Mouse (Mus musculus): Measurements from ENCODE around the gene Ubxn10. TPM values are rescaled to one million over a fixed set of nuclear protein-coding genes. Genes with fewer than 3 reads are reported as not detected.

Ubxn10 gene
- 0.68 and 1.1 TPM in 2 replicates for polyA plus RNA-seq (2015; fragmentation: Nextera tagmentation; extraction: Ambion mirVana)

DNA sequence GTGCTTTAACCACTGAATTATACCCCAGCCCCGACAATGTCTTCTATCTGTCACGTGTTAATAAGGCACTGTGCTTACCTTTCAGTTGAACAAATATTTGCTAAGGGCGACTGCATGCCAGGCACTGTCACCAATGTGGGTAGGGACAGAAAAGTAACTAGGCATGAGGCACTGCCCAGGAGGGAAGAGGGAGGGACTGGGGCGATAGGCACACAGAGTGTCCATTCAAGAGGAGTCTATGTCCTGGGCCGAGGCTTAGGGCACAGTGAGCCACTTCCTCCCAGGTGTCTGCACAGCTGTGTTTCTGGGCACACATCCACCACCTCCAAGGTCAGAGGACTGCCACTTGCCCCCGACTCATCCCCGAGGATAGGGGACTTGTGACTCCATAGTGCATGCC is at the start of gene Ubxn10:
Gene Ubxn10, minus strand, starts transcription at position 137 of the 400 bp plus-strand sequence.
- Histone ChIP-seq H3K27ac (replicated peaks) (no peak within 1 kb of the TSS), H3K36me3 (no peaks in the 10 kb centered on the region), H3K4me2 (no peak within 1 kb of the TSS), H3K9me3 (no peaks in the 10 kb centered on the region; the same call in 1 of the 2 replicates), H3K27me3 (replicated peaks) (peaks cover 20% of the 10 kb centered on the region), H3K4me3 (no peak within 1 kb of the TSS), H3K9ac (no peak within 1 kb of the TSS), H3K4me1 (0 out of 2 replicates have a peak, but pooled peaks cover 3% of the 10 kb centered on the region)
- WGBS, result 62% methylated on average over 7 of the region's 7 CpGs
- ATAC-seq (ENCODE audit: extremely low read depth, insufficient number of reproducible peaks, low FRiP score, low TSS enrichment), result no peak

DNA sequence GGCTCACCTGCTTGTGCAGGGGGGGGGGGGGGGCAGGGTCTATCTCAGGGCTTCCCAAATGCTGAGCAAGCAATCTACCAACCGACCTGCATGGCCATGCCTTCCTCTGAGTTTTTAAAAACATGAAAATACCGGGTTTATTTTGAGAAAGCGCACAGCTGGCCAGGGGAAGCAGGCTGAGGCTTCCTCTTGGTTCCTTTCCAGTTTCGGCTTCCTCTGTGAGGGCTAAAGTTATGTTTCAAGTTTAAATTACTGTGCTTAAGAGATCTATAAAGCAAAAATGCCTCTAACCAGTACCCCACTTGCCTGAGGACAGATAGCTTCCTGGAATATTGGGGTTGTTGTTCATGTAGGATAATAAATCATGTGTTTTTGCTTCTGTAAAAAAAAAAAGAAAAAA is 49.2 kb upstream of the Ubxn10 start:
- peaks cover 36% of the 10 kb centered on the region for H3K27me3 ChIP-seq (replicated peaks)
- H3K4me1 ChIP-seq, result no peaks in the 10 kb centered on the region
- H3K9ac ChIP-seq, result no peak overlapping the region
- no peaks in the 10 kb centered on the region for H3K36me3 ChIP-seq
- ATAC-seq (ENCODE audit: extremely low read depth, insufficient number of reproducible peaks, low FRiP score, low TSS enrichment), result no peak
- WGBS, result 61% methylated on average over 4 of the region's 4 CpGs
- H3K4me2 ChIP-seq, result no peak overlapping the region
- H3K9me3 ChIP-seq, result no peaks in the 10 kb centered on the region
- no peak overlapping the region for H3K4me3 ChIP-seq
- H3K27ac ChIP-seq (replicated peaks), result no peak overlapping the region

- H3K27me3 ChIP-seq (replicated peaks), result peaks cover 33% of the 10 kb centered on the region
- WGBS, result 54% methylated on average over 4 of the region's 4 CpGs
- H3K4me2 ChIP-seq, result no peak overlapping the region
- H3K36me3 ChIP-seq, result no peaks in the 10 kb centered on the region
- H3K4me1 ChIP-seq, result no peaks in the 10 kb centered on the region
- no peak overlapping the region for H3K27ac ChIP-seq (replicated peaks)
- no peak for ATAC-seq (ENCODE audit: extremely low read depth, insufficient number of reproducible peaks, low FRiP score, low TSS enrichment)
- no peaks in the 10 kb centered on the region for H3K9me3 ChIP-seq
- H3K4me3 ChIP-seq, result no peak overlapping the region
- no peak overlapping the region for H3K9ac ChIP-seq
Measured at GRCm38 (mm10) chr4:138785721-138786120, 48.8 kb upstream of the Ubxn10 start.

GRCm38 (mm10) chr4:138782098-138782497 is 45.1 kb upstream of the Ubxn10 start:
- H3K27me3 ChIP-seq (replicated peaks), result peaks cover 46% of the 10 kb centered on the region
- no peak for ATAC-seq (ENCODE audit: extremely low read depth, insufficient number of reproducible peaks, low FRiP score, low TSS enrichment)
- WGBS, result 80% methylated on average over 6 of the region's 6 CpGs

GRCm38 (mm10) chr4:138780300-138780699 is 43.3 kb upstream of the Ubxn10 start:
- peaks cover 57% of the 10 kb centered on the region for H3K27me3 ChIP-seq (replicated peaks)

More at GRCm38 (mm10) chr4:138782098-138782497, 45.1 kb upstream of the Ubxn10 start:
- H3K27ac ChIP-seq (replicated peaks), result no peak overlapping the region
- no peak overlapping the region for H3K4me2 ChIP-seq
- H3K36me3 ChIP-seq, result no peaks in the 10 kb centered on the region
- no peak overlapping the region for H3K9ac ChIP-seq
- H3K4me1 ChIP-seq, result no peaks in the 10 kb centered on the region
- no peaks in the 10 kb centered on the region for H3K9me3 ChIP-seq
- no peak overlapping the region for H3K4me3 ChIP-seq

DNA sequence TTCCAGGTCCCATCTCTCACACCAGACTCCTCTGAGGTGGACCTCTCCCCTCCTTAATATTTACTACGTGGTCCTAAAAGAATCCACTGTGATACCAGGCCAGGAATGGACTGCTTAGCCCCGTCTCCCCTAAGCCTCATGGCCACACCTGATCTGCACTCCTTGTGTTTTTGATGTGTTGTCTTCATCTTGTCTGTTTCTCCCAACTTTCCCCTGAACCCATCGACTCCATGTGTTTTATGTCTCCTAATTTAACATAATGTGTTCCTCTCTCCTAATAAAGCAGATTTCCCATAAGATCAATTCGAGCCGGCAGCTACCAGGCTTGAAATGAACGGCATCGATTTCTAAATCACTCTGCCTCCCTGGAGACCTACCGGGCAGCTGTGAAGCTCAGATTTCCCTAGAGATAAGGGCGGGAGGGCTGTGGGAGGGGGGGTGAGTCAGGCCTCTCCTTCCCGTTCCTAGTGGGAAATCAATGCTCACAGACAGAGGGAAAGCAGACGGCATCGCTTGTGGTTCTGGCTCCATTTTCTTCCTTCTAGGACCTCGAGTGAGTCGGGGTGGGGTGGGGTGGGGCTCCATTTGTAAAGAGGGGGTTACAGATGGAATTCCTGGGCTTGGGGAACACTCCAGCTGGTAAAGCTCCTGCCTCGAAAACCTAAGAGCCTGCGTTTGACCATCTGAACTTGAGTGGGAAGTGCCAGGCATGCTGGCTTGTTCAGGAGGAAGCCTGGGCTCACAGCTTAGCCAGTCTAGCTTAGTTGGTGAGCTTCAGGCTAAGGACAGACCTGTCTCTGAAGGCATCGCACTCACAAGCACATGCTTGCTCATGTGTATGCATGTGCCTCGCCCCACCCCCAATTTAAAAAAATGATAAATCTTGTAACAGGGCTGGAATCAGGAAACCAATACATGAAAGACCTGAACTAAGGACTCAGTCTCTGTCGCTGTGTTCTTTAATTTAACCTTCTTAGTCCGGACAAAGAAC is 40.7 kb upstream of the Ubxn10 start:
- ATAC-seq (ENCODE audit: extremely low read depth, insufficient number of reproducible peaks, low FRiP score, low TSS enrichment), result no peak
- Histone ChIP-seq H3K9ac (no peak overlapping the region), H3K4me3 (no peak overlapping the region), H3K4me1 (no peaks in the 10 kb centered on the region), H3K36me3 (no peaks in the 10 kb centered on the region), H3K9me3 (no peaks in the 10 kb centered on the region), H3K27me3 (replicated peaks) (peaks cover 49% of the 10 kb centered on the region), H3K4me2 (no peak overlapping the region), H3K27ac (replicated peaks) (no peak overlapping the region)
- 42% methylated on average over 20 of the region's 20 CpGs for WGBS

More at GRCm38 (mm10) chr4:138780300-138780699, 43.3 kb upstream of the Ubxn10 start:
- no peaks in the 10 kb centered on the region for H3K36me3 ChIP-seq
- no peak overlapping the region for H3K4me3 ChIP-seq
- no peak overlapping the region for H3K4me2 ChIP-seq
- no peak for ATAC-seq (ENCODE audit: extremely low read depth, insufficient number of reproducible peaks, low FRiP score, low TSS enrichment)
- no peak overlapping the region for H3K27ac ChIP-seq (replicated peaks)
- WGBS, result 82% methylated on average over 5 of the region's 5 CpGs
- H3K9ac ChIP-seq, result no peak overlapping the region
- no peaks in the 10 kb centered on the region for H3K4me1 ChIP-seq
- H3K9me3 ChIP-seq, result no peaks in the 10 kb centered on the region

DNA sequence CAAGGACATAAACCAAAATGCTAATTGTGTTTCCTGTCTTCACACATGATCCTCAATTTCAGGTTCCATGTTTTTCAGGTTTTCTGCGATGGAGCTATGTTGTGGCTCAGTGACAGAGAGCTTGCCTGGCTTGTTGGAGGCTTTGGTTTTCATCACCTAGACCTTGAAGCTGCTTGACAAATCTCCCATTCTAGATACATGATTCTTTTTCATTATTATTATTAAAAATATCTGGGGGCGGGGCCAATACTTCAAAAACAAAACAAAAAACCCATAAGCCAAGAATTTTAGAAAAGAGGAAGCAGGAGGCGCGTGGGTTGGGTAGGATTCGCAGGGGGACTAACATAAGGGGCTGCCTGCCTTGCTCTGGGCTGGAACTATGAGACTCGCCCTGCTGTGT is 38.5 kb upstream of the Ubxn10 start, which contains the start of gene Pla2g2d:
Gene Pla2g2d, plus strand, starts transcription at position 301 of the 400 bp plus-strand sequence.
- 70% methylated on average over 6 of the region's 6 CpGs for WGBS
- Histone ChIP-seq H3K27ac (replicated peaks) (no peak within 1 kb of the TSS), H3K4me1 (no peaks in the 10 kb centered on the region), H3K4me2 (no peak within 1 kb of the TSS), H3K4me3 (no peak within 1 kb of the TSS), H3K27me3 (replicated peaks) (peaks cover 55% of the 10 kb centered on the region), H3K9me3 (no peaks in the 10 kb centered on the region), H3K36me3 (no peaks in the 10 kb centered on the region), H3K9ac (no peak within 1 kb of the TSS)
- no peak for ATAC-seq (ENCODE audit: extremely low read depth, insufficient number of reproducible peaks, low FRiP score, low TSS enrichment)

- H3K27me3 ChIP-seq (replicated peaks), result peaks cover 33% of the 10 kb centered on the region
- H3K4me3 ChIP-seq, result no peak overlapping the region
- H3K4me2 ChIP-seq, result no peak overlapping the region
- H3K27ac ChIP-seq (replicated peaks), result no peak overlapping the region
- no peaks in the 10 kb centered on the region for H3K4me1 ChIP-seq
- H3K36me3 ChIP-seq, result no peaks in the 10 kb centered on the region
- H3K9ac ChIP-seq, result no peak overlapping the region
- no peaks in the 10 kb centered on the region for H3K9me3 ChIP-seq
- no peak for ATAC-seq (ENCODE audit: extremely low read depth, insufficient number of reproducible peaks, low FRiP score, low TSS enrichment)
- WGBS, result 64% methylated on average over 5 of the region's 5 CpGs
Measured at GRCm38 (mm10) chr4:138772386-138772785, 35.4 kb upstream of the Ubxn10 start.

DNA sequence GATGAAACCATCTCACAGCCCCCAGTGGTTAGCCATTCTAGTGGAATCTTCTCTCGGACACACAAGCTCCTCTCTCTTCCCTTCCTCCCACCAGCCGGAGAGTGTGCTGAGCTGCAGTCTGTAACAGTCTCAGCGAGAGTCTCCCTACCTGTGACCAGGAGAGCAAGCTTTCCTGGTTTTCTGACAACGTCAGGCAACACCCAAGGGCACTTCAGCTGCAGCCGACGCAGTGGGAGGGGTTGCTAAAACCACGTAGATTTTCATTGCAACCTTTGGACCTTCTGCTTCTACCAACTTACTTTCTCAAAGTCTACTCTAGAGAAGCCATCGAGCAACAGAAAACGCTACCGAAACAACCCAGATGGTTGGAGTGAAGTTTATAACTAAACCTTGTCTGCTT is 35.0 kb upstream of the Ubxn10 start:
- no peak overlapping the region for H3K9ac ChIP-seq
- H3K27ac ChIP-seq (replicated peaks), result no peak overlapping the region
- H3K4me1 ChIP-seq, result no peaks in the 10 kb centered on the region
- no peaks in the 10 kb centered on the region for H3K9me3 ChIP-seq
- H3K36me3 ChIP-seq, result no peaks in the 10 kb centered on the region
- H3K4me3 ChIP-seq, result no peak overlapping the region
- 67% methylated on average over 10 of the region's 10 CpGs for WGBS
- H3K4me2 ChIP-seq, result no peak overlapping the region
- no peak for ATAC-seq (ENCODE audit: extremely low read depth, insufficient number of reproducible peaks, low FRiP score, low TSS enrichment)
- H3K27me3 ChIP-seq (replicated peaks), result peaks cover 29% of the 10 kb centered on the region

DNA sequence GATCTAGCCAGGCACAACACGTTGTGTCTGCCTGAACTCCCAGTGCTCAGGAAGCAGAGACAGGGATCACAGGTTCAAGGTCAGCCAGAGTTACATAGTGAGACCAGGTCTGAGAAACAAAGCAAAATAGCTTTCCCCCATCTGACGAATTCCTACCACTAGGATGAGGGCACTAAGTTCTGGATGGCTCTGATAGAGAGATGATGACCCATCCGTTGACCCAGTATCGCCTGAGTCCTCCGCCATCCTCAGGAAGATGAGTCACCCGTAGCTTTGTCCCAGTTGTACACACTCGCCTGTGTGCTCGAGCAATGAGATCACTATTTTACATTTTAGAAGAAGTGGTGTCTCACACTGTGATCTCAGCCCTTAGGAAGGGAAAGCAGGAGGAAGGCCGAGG is 25.3 kb upstream of the Ubxn10 start:
- Histone ChIP-seq H3K36me3 (no peaks in the 10 kb centered on the region), H3K27ac (replicated peaks) (no peak overlapping the region), H3K4me2 (no peak overlapping the region), H3K9me3 (no peaks in the 10 kb centered on the region), H3K4me3 (no peak overlapping the region), H3K4me1 (peaks cover 5% of the 10 kb centered on the region; the same call in 1 of the 2 replicates), H3K27me3 (replicated peaks) (0 out of 2 replicates have a peak, but pooled peaks cover 4% of the 10 kb centered on the region), H3K9ac (no peak overlapping the region)
- ATAC-seq (ENCODE audit: extremely low read depth, insufficient number of reproducible peaks, low FRiP score, low TSS enrichment), result no peak
- 63% methylated on average over 9 of the region's 9 CpGs for WGBS

GRCm38 (mm10) chr4:138757416-138757815 is 20.4 kb upstream of the Ubxn10 start, which contains the start of gene Pla2g2f:
Gene Pla2g2f, minus strand, starts transcription at chr4:138757626.
- Histone ChIP-seq H3K27me3 (replicated peaks) (no peaks in the 10 kb centered on the region), H3K4me1 (peaks cover 11% of the 10 kb centered on the region), H3K27ac (replicated peaks) (no peak within 1 kb of the TSS), H3K9ac (no peak within 1 kb of the TSS), H3K9me3 (no peaks in the 10 kb centered on the region), H3K36me3 (no peaks in the 10 kb centered on the region), H3K4me3 (no peak within 1 kb of the TSS), H3K4me2 (no peak within 1 kb of the TSS)
- ATAC-seq (ENCODE audit: extremely low read depth, insufficient number of reproducible peaks, low FRiP score, low TSS enrichment), result no peak
- 78% methylated on average over 8 of the region's 8 CpGs for WGBS
